Mouse (Mus musculus): ENCODE results near the gene Dhx9.

DNA sequence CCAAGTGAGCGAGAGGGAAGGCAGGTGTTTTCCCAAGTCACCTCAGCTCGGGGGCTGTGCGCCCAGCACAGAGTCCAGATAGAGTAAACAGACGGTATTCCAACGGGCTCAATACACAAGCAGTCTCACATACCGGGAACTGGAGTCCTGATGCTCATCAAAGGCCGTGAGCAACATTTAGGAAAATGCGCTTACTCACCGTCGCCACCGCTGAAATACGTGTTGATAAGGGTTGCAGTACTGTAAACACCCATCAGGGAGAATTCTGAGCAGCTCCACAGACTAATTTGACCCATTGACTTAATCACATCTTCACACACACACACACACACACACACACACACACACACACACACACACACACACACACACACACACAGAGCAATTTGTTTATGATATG lies 63.2 kb downstream of the Dhx9 start:
- TF ChIP-seq POLR2A (IDR thresholded peaks at IDR 0.05; ENCODE audit: extremely low read depth, insufficient read depth, low read length) (no peak), CTCF (IDR thresholded peaks at IDR 0.05; ENCODE audit: low read depth, low read length) (no peak)

All from liver, adult 2 months (tissue).